Comparison of ENCODE assay signal across 19 mouse cellular contexts in genomic region chr2:45504468-45504867, GRCm38 (mm10).
DNase-seq lines count a peak whose midpoint lies in the region; ATAC-seq and TF ChIP-seq lines count a peak whose summit lies in the region.
"Had no signal": no experiment of that assay in that cellular context is flagged by ENCODE, and none has a peak within 500 bp of the region (broad histone marks: within the 10 kb centered on the region; RNA-seq: fewer than 3 reads in every experiment).

No protein-coding gene starts in this region.

- TF ChIP-seq EP300 in CH12.LX (IDR thresholded peaks at IDR 0.05; ENCODE audit: low read length) = no peak

- H3K4me1 ChIP-seq in midbrain, embryonic 11.5 days (ENCODE audit: control insufficient read depth, insufficient read depth, low read length) = no peaks in the 10 kb centered on the region
- H3K4me1 ChIP-seq in midbrain, postnatal 0 days (ENCODE audit: insufficient read depth, low read length) = no peaks in the 10 kb centered on the region
- H3K4me1 ChIP-seq in CH12.LX (ENCODE audit: control insufficient read depth in 1 of 2, insufficient read depth in 2 of 2) = peaks cover 0 to 18% of the 10 kb centered on the region in 2 experiments; a peak in 2 of 4 replicates

- no peaks in the 10 kb centered on the region for H3K79me2 ChIP-seq in CH12.LX (replicated peaks; ENCODE audit: control insufficient read depth, extremely low read depth, insufficient read depth, poor library complexity, severe bottlenecking)

- no peaks in the 10 kb centered on the region for H3K27me3 ChIP-seq in midbrain, embryonic 11.5 days (ENCODE audit: control insufficient read depth, insufficient read depth, low read length)
- H3K27me3 ChIP-seq in midbrain, postnatal 0 days (ENCODE audit: insufficient read depth, low read length) = no peaks in the 10 kb centered on the region
- H3K27me3 ChIP-seq in CH12.LX (replicated peaks) = no peaks in the 10 kb centered on the region
- H3K27me3 ChIP-seq: Patski had no signal

- TF ChIP-seq RAD21 in CH12.LX (IDR thresholded peaks at IDR 0.05; ENCODE audit: low read depth, low read length) = no peak

- no peak overlapping the region for H3K4me3 ChIP-seq in midbrain, embryonic 11.5 days (ENCODE audit: low read depth, low read length)
- no peak overlapping the region for H3K4me3 ChIP-seq in midbrain, postnatal 0 days (ENCODE audit: low read depth, low read length)
- no peak overlapping the region for H3K4me3 ChIP-seq in CH12.LX (replicated peaks in 1 of 3; ENCODE audit: low read depth in 2 of 3, low read length in 2 of 3, poor library complexity in 1 of 3)

- H3K9ac ChIP-seq in midbrain, embryonic 11.5 days (ENCODE audit: low read length) = no peak overlapping the region
- no peak overlapping the region for H3K9ac ChIP-seq in midbrain, postnatal 0 days (replicated peaks; ENCODE audit: low read length, poor library complexity, severe bottlenecking)
- no peak overlapping the region for H3K9ac ChIP-seq in CH12.LX (ENCODE audit: insufficient read depth, low read depth)

- WGBS in midbrain, embryonic 11.5 days = 85% methylated on average over 4 of the region's 4 CpGs
- 85% methylated on average over 4 of the region's 4 CpGs for WGBS in midbrain, postnatal 0 days

- H3K36me3 ChIP-seq in midbrain, embryonic 11.5 days (ENCODE audit: control insufficient read depth, insufficient read depth, low read length) = no peaks in the 10 kb centered on the region
- H3K36me3 ChIP-seq in midbrain, postnatal 0 days (ENCODE audit: insufficient read depth, low read length) = no peaks in the 10 kb centered on the region
- H3K36me3 ChIP-seq in CH12.LX (replicated peaks in 1 of 2; ENCODE audit: control insufficient read depth in 1 of 2, insufficient read depth in 1 of 2, low read length in 1 of 2) = no peaks in the 10 kb centered on the region
- H3K36me3 ChIP-seq: G1E had no signal

- no peak for TF ChIP-seq CTCF in midbrain, postnatal 0 days (IDR thresholded peaks at IDR 0.05)
- no peak for TF ChIP-seq CTCF in CH12.LX (conservative IDR thresholded peaks at IDR 0.05 in 1 of 2, IDR thresholded peaks at IDR 0.05 in 1 of 2; ENCODE audit: low read depth in 2 of 2, low read length in 2 of 2)

- DNase-seq in midbrain, embryonic 11.5 days (ENCODE audit: low spot score, missing footprints) = peak; percentile 75
- no peak for DNase-seq in midbrain, postnatal 0 days (ENCODE audit: low spot score)
- DNase-seq in CH12.LX (ENCODE audit: extremely low read depth) = peak; percentile 6
- no peak for DNase-seq in cerebellum, postnatal 25 days
- DNase-seq: adrenal gland, adult 2 months; adrenal gland, adult 8-10 months; adrenal gland, postnatal 10 days; adrenal gland, postnatal 14 days; adrenal gland, postnatal 25 days; adrenal gland, postnatal 36 days; B cell, adult 2 months; cerebellum, adult 11 months; cerebellum, adult 11-12 months; cerebellum, adult 18-20 months; cerebellum, adult 2 months had no signal

- in situ Hi-C loops in CH12.LX (cut with MboI; ENCODE audit: low pct_ligation_motif_present, low pct_unique_long_range_greater_than_20kb, low sequenced_read_pairs) = no loop called here

- no peak for TF ChIP-seq POLR2A in CH12.LX (IDR thresholded peaks at IDR 0.05; ENCODE audit: low read depth, low read length)

- H3K4me2 ChIP-seq in midbrain, embryonic 11.5 days = no peak overlapping the region
- no peak overlapping the region for H3K4me2 ChIP-seq in midbrain, postnatal 0 days (ENCODE audit: low read depth, low read length, poor library complexity, severe bottlenecking)
- no peak overlapping the region for H3K4me2 ChIP-seq in CH12.LX (ENCODE audit: insufficient read depth, low read depth, poor library complexity, severe bottlenecking)

- no peak overlapping the region for H3K27ac ChIP-seq in midbrain, embryonic 11.5 days (ENCODE audit: low read depth, low read length)
- no peak overlapping the region for H3K27ac ChIP-seq in midbrain, postnatal 0 days (ENCODE audit: low read depth, low read length)
- H3K27ac ChIP-seq in CH12.LX (ENCODE audit: insufficient read depth, low read depth) = no peak overlapping the region

- no peaks in the 10 kb centered on the region for H3K9me3 ChIP-seq in midbrain, embryonic 11.5 days (ENCODE audit: control insufficient read depth, low read length)
- H3K9me3 ChIP-seq in midbrain, postnatal 0 days (ENCODE audit: low read length) = no peaks in the 10 kb centered on the region
- peaks cover 4% of the 10 kb centered on the region for H3K9me3 ChIP-seq in CH12.LX (replicated peaks; ENCODE audit: low read length)
- H3K9me3 ChIP-seq: G1E had no signal

- dilution Hi-C loops in CH12.LX (cut with MboI; ENCODE audit: extremely low pct_ligation_motif_present, extremely low pct_unique_long_range_greater_than_20kb, low sequenced_read_pairs) = no loop called here

- no peak for ATAC-seq in midbrain, embryonic 11.5 days (ENCODE audit: low FRiP score)
- ATAC-seq in midbrain, postnatal 0 days (ENCODE audit: low FRiP score) = no peak
- ATAC-seq: activated CD4-positive, CD25-positive, alpha-beta regulatory T cell, adult 4 months; CD4-positive, CD25-positive, alpha-beta regulatory T cell, adult 4 months; Patski had no signal

TF ChIP-seq in CH12.LX, 34 proteins besides CTCF, POLR2A, EP300 and RAD21:
- TF ChIP-seq ZNF384 (IDR thresholded peaks at IDR 0.05; ENCODE audit: low read depth, low read length) = peak; percentile 55
- TF ChIP-seq MEF2A (IDR thresholded peaks at IDR 0.05; ENCODE audit: borderline replicate concordance, low read depth, low read length) = peak; percentile 56; the same call in 1 of the 2 replicates
- TF ChIP-seq USF1 (IDR thresholded peaks at IDR 0.05; ENCODE audit: low read depth, low read length) = no peak
- no peak for TF ChIP-seq ZC3H11A (IDR thresholded peaks at IDR 0.05; ENCODE audit: low read depth, low read length)

Comparison
In these comparisons a context has a peak if more than half of its experiments do, and no peak if none do; other contexts are left out.
1. DNase-seq: peak in midbrain, embryonic 11.5 days (single experiment) and CH12.LX (single experiment); none in midbrain, postnatal 0 days (single experiment) and cerebellum, postnatal 25 days (0 of 2).